Mouse (Mus musculus): ENCODE measurements around the gene Xlr5a. TPM values are rescaled to one million over a fixed set of nuclear protein-coding genes. Genes with fewer than 3 reads are reported as not detected.
"Not testable (repeated sequence)": the region's sequence is repeated elsewhere in the genome, so short reads cannot be mapped to it uniquely, and the experiment has no call there.

The Xlr5a gene
- not detected for total RNA-seq (2021)
- long read RNA-seq, experiment 1, partial matches to known transcripts: 0 of 1 reads
- long read RNA-seq, experiment 1, other reads (novel, unspliced or antisense): 1 of 1 reads
- long read RNA-seq, experiment 2: 0 reads

GRCm38 (mm10) chrX:73292876-73293275 lies at the start of gene Xlr5a, which contains the start of gene Xlr5c:
Gene Xlr5a (minus strand): TSS chrX:73292976.
Gene Xlr5c (minus strand): TSS chrX:73292976.
- not testable (repeated sequence) for DNase-seq (ENCODE audit: low spot score)

- DNase-seq (ENCODE audit: low spot score): peak; percentile 68
These were observed 49.7 kb upstream of the Xlr5a start, which contains the start of gene Zfp275 for GRCm38 (mm10) chrX:73342483-73342895. Gene Zfp275 (plus strand): TSS chrX:73342621.

GRCm38 (mm10) chrX:73342068-73342467 lies 49.3 kb upstream of the Xlr5a start:
- DNase-seq (ENCODE audit: low spot score): no peak

- no peak for DNase-seq (ENCODE audit: low spot score)
These were observed 48.7 kb upstream of the Xlr5a start for GRCm38 (mm10) chrX:73341473-73341872.

GRCm38 (mm10) chrX:73336740-73337139 lies 44.0 kb upstream of the Xlr5a start, which contains the start of gene Gm45015:
Gene Gm45015 (minus strand): TSS chrX:73336840.
- DNase-seq (ENCODE audit: low spot score): no peak

GRCm38 (mm10) chrX:73333548-73333947 lies 40.8 kb upstream of the Xlr5a start:
- DNase-seq (ENCODE audit: low spot score): no peak

GRCm38 (mm10) chrX:73327215-73327614 lies 34.4 kb upstream of the Xlr5a start:
- no peak for DNase-seq (ENCODE audit: low spot score)

- DNase-seq (ENCODE audit: low spot score): no peak
These were observed 28.3 kb upstream of the Xlr5a start for GRCm38 (mm10) chrX:73321029-73321428.

GRCm38 (mm10) chrX:73312522-73312921 lies 19.7 kb upstream of the Xlr5a start:
- DNase-seq (ENCODE audit: low spot score): peak; percentile 13

GRCm38 (mm10) chrX:73295745-73296144 lies 3.0 kb upstream of the Xlr5a start:
- not testable (repeated sequence) for DNase-seq (ENCODE audit: low spot score)

- not testable (repeated sequence) for DNase-seq (ENCODE audit: low spot score)
These were observed 27.5 kb downstream of the Xlr5a start, which contains the start of gene Xlr3c for GRCm38 (mm10) chrX:73265270-73265669. Gene Xlr3c (minus strand): TSS chrX:73265390.

- DNase-seq (ENCODE audit: low spot score): not testable (repeated sequence)
These were observed 30.3 kb downstream of the Xlr5a start for GRCm38 (mm10) chrX:73262428-73262827.

GRCm38 (mm10) chrX:73242821-73243325 lies 49.9 kb downstream of the Xlr5a start, which contains the start of gene Xlr4c:
Gene Xlr4c (minus strand): TSS chrX:73243130.
- not testable (repeated sequence) for DNase-seq (ENCODE audit: low spot score)

- no peak for DNase-seq (ENCODE audit: low spot score)
These were observed 63.5 kb downstream of the Xlr5a start for GRCm38 (mm10) chrX:73229288-73229687.

GRCm38 (mm10) chrX:73228606-73229214 lies 64.1 kb downstream of the Xlr5a start:
- peak; percentile 46 for DNase-seq (ENCODE audit: low spot score)

- peak; percentile 71 for DNase-seq (ENCODE audit: low spot score)
These were observed 64.7 kb downstream of the Xlr5a start, which contains the start of gene F8a for GRCm38 (mm10) chrX:73227914-73228605. Gene F8a (plus strand): TSS chrX:73228291.

- DNase-seq (ENCODE audit: low spot score): no peak
These were observed 67.4 kb downstream of the Xlr5a start for GRCm38 (mm10) chrX:73225365-73225764.

- not testable (repeated sequence) for DNase-seq (ENCODE audit: low spot score)
These were observed 78.8 kb downstream of the Xlr5a start, which contains the start of gene Xlr4b for GRCm38 (mm10) chrX:73213819-73214564. Gene Xlr4b (plus strand): TSS chrX:73214333.

- DNase-seq (ENCODE audit: low spot score): peak; percentile 1
These were observed 100.8 kb downstream of the Xlr5a start, which contains the start of gene Xlr3b for GRCm38 (mm10) chrX:73191934-73192333. Gene Xlr3b (plus strand): TSS chrX:73192207.

GRCm38 (mm10) chrX:73176889-73177288 lies 115.9 kb downstream of the Xlr5a start, which contains the start of gene Spin2d:
Gene Spin2d (minus strand): TSS chrX:73176989.
- DNase-seq (ENCODE audit: low spot score): not testable (repeated sequence)

GRCm38 (mm10) chrX:73149350-73149749 lies 143.4 kb downstream of the Xlr5a start, which contains the start of gene DXBay18:
Gene DXBay18 (minus strand): TSS chrX:73149450.
- DNase-seq (ENCODE audit: low spot score): not testable (repeated sequence)
